ENCODE assay signal across 9 mouse cellular contexts in the genomic region with DNA sequence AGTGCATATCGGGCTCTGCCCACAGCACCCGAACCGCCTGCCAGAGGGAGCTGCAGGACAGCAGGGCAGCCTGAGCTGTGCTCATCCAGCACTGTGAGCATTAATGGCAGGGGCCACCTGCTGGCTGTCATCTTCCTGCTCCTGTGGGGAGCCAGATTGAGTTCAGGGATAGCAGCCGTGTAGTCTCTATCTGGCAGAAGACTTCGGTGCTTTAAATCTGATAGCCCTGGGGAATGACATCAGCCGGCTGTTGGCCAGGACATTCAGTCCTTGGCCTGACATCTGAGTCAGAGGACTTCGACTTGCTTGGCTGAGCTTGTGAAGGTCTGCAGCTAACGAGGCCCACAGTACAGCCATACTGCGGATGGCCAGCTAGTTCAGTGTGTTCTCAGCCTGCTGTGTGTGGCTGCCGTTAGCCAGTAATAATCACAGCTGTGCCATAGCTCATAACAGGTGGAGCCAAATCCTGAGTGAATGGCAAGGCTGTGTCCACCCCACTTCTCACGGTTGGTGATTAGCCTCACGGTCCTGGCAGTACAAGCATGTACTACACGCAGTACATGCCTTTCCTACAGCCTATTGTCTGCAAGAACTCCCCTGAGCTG. TPM values are rescaled to one million over a fixed set of nuclear protein-coding genes. Genes with fewer than 3 reads are reported as not detected.
A peak's percentile ranks its signal among the peaks of the same experiment; 100 is the strongest.
DNase-seq lines count a peak whose midpoint lies in the region; ATAC-seq lines count a peak whose summit lies in the region.
"Had no signal": no experiment of that assay in that cellular context is flagged by ENCODE, and none has a peak within 500 bp of the region (broad histone marks: within the 10 kb centered on the region; RNA-seq: fewer than 3 reads in every experiment).

No protein-coding gene starts in this region.

- DNase-seq in 416B (ENCODE audit: low read depth), result peak; percentile 29
- DNase-seq in adrenal gland, postnatal 14 days, result peak; percentile 91
- DNase-seq in kidney, postnatal 10 days, result peak; percentile 69
- DNase-seq in lung, postnatal 4 days, result peak; percentile 64 to 87
- peak; percentile 77 for DNase-seq in testis, postnatal 10 days (ENCODE audit: low spot score)
- DNase-seq in spleen, postnatal 36 days (ENCODE audit: low spot score in 2 of 2), result no peak

- H3K36me3 ChIP-seq in embryonic facial prominence, embryonic 15.5 days, result no peaks in the 10 kb centered on the region
- no peaks in the 10 kb centered on the region for H3K36me3 ChIP-seq in heart, embryonic 15.5 days

- H3K4me1 ChIP-seq in embryonic facial prominence, embryonic 15.5 days, result peaks cover 22% of the 10 kb centered on the region
- peaks cover 38% of the 10 kb centered on the region for H3K4me1 ChIP-seq in heart, embryonic 15.5 days (replicated peaks)

- no peak overlapping the region for H3K4me2 ChIP-seq in embryonic facial prominence, embryonic 15.5 days (replicated peaks)
- no peak overlapping the region for H3K4me2 ChIP-seq in heart, embryonic 15.5 days

- peak; percentile 88 for ATAC-seq in embryonic facial prominence, embryonic 15.5 days (ENCODE audit: insufficient number of reproducible peaks, low FRiP score, low TSS enrichment, low read depth)
- ATAC-seq in heart, embryonic 15.5 days (replicated peaks; ENCODE audit: insufficient number of reproducible peaks, insufficient read depth, low FRiP score, low read depth), result peak; percentile 77

- H3K9ac ChIP-seq in embryonic facial prominence, embryonic 15.5 days, result no peak overlapping the region
- no peak overlapping the region for H3K9ac ChIP-seq in heart, embryonic 15.5 days

- peak overlapping the region; percentile 85 for H3K27ac ChIP-seq in embryonic facial prominence, embryonic 15.5 days (replicated peaks)
- peak overlapping the region; percentile 82 for H3K27ac ChIP-seq in heart, embryonic 15.5 days

- WGBS in embryonic facial prominence, embryonic 15.5 days, result 41% methylated on average over 13 of the region's 13 CpGs
- WGBS in heart, embryonic 15.5 days, result 42% methylated on average over 13 of the region's 13 CpGs

- H3K4me3 ChIP-seq in embryonic facial prominence, embryonic 15.5 days (replicated peaks), result no peak overlapping the region
- no peak overlapping the region for H3K4me3 ChIP-seq in heart, embryonic 15.5 days
- H3K4me3 ChIP-seq: megakaryocyte, embryonic 14.5 days had no signal

- H3K9me3 ChIP-seq in embryonic facial prominence, embryonic 15.5 days (replicated peaks), result no peaks in the 10 kb centered on the region
- H3K9me3 ChIP-seq in heart, embryonic 15.5 days (replicated peaks), result no peaks in the 10 kb centered on the region
- H3K9me3 ChIP-seq: megakaryocyte, embryonic 14.5 days had no signal

- H3K27me3 ChIP-seq in embryonic facial prominence, embryonic 15.5 days, result no peaks in the 10 kb centered on the region
- no peaks in the 10 kb centered on the region for H3K27me3 ChIP-seq in heart, embryonic 15.5 days

RNA-seq across cellular contexts. Expression of gene Fignl1, which starts 35.7 kb away (rescaled TPM):
- 8.0 and 9.2 TPM in 2 replicates for total RNA-seq in adrenal gland, postnatal 14 days (2021)
- polyA plus RNA-seq in embryonic facial prominence, embryonic 15.5 days (2015; fragmentation: Nextera tagmentation; extraction: Ambion mirVana), result 43.1 and 45.2 TPM in 2 replicates
- polyA plus RNA-seq in heart, embryonic 15.5 days (2015; fragmentation: Nextera tagmentation; extraction: Ambion mirVana), result 42.5 and 45.8 TPM in 2 replicates

RNA-seq across cellular contexts. Expression of gene Ddc, which starts 53.5 kb away (rescaled TPM):
- 66.4 and 68.7 TPM in 2 replicates for total RNA-seq in adrenal gland, postnatal 14 days (2021)
- 20.7 and 24.2 TPM in 2 replicates for polyA plus RNA-seq in embryonic facial prominence, embryonic 15.5 days (2015; fragmentation: Nextera tagmentation; extraction: Ambion mirVana)
- polyA plus RNA-seq in heart, embryonic 15.5 days (2015; fragmentation: Nextera tagmentation; extraction: Ambion mirVana), result 92.1 and 115 TPM in 2 replicates

Comparison
In these comparisons a context has a peak if more than half of its experiments do, and no peak if none do; other contexts are left out.
1. DNase-seq: peak in 416B (single experiment), adrenal gland, postnatal 14 days (single experiment), kidney, postnatal 10 days (single experiment), lung, postnatal 4 days (2 of 2) and testis, postnatal 10 days (single experiment); none in spleen, postnatal 36 days (0 of 2).